Mouse (Mus musculus) spleen, postnatal 36 days (tissue): ENCODE results near the gene Znfx1.
A peak's percentile ranks its signal among the peaks of the same experiment; 100 is the strongest.

Experiments used
- DNase-seq, 2 experiments: peaks; one replicate each; pipeline ENCODE4 v3.0.0; 2022; ENCODE audit warnings: low spot score in 2 of 2, mixed read lengths in 1 of 2

Znfx1 gene

GRCm38 (mm10) chr2:167062965-167063880 lies at the start of gene Znfx1:
TSS of gene Znfx1 (minus strand) at chr2:167063015.
- peak; percentile 95 to 97 for DNase-seq

- DNase-seq: no peak
Observed at GRCm38 (mm10) chr2:167112259-167112658, 49.4 kb upstream of the Znfx1 start.

- DNase-seq: no peak
Observed at GRCm38 (mm10) chr2:167109506-167109905, 46.7 kb upstream of the Znfx1 start.

- DNase-seq: no peak
Observed at GRCm38 (mm10) chr2:167103546-167103945, 40.7 kb upstream of the Znfx1 start.

- peak; percentile 83 to 87 for DNase-seq
Observed at GRCm38 (mm10) chr2:167101743-167102441, 39.1 kb upstream of the Znfx1 start.

- no peak for DNase-seq
Observed at GRCm38 (mm10) chr2:167094688-167095087, 31.9 kb upstream of the Znfx1 start.

- DNase-seq: no peak
Observed at GRCm38 (mm10) chr2:167093171-167093900, 30.5 kb upstream of the Znfx1 start.

- no peak for DNase-seq
Observed at GRCm38 (mm10) chr2:167090271-167090670, 27.5 kb upstream of the Znfx1 start.

GRCm38 (mm10) chr2:167086836-167087235 lies 24.0 kb upstream of the Znfx1 start:
- DNase-seq: no peak

- DNase-seq: no peak
Observed at GRCm38 (mm10) chr2:167086092-167086491, 23.3 kb upstream of the Znfx1 start.

- peak; percentile 68 to 79 for DNase-seq
Observed at GRCm38 (mm10) chr2:167081639-167082038, 18.8 kb upstream of the Znfx1 start.

GRCm38 (mm10) chr2:167081135-167081534 lies 18.3 kb upstream of the Znfx1 start:
- peak; percentile 48 for DNase-seq

GRCm38 (mm10) chr2:167080387-167080786 lies 17.6 kb upstream of the Znfx1 start:
- DNase-seq: no peak

GRCm38 (mm10) chr2:167079535-167080257 lies 16.9 kb upstream of the Znfx1 start:
- no peak for DNase-seq

GRCm38 (mm10) chr2:167078931-167079495 lies 16.2 kb upstream of the Znfx1 start:
- DNase-seq: no peak

GRCm38 (mm10) chr2:167078486-167078885 lies 15.7 kb upstream of the Znfx1 start:
- DNase-seq: no peak

GRCm38 (mm10) chr2:167077199-167077962 lies 14.6 kb upstream of the Znfx1 start:
- no peak for DNase-seq

GRCm38 (mm10) chr2:167076759-167077158 lies 13.9 kb upstream of the Znfx1 start:
- no peak for DNase-seq

- DNase-seq: no peak
Observed at GRCm38 (mm10) chr2:167076352-167076751, 13.5 kb upstream of the Znfx1 start.

GRCm38 (mm10) chr2:167074587-167074986 lies 11.8 kb upstream of the Znfx1 start:
- DNase-seq: no peak
